Mouse (Mus musculus) adrenal gland, adult (tissue): ENCODE data around the gene Spef1.
A peak's percentile ranks its signal among the peaks of the same experiment; 100 is the strongest.

ENCODE experiments used
- DNase-seq, 2 experiments: peaks; one replicate each; pipeline ENCODE4 v3.0.0; 2022 to 2023; ENCODE audit warnings: low spot score in 1 of 2; ENCODE audit not compliant: inconsistent age in 2 of 2

The Spef1 gene

GRCm38 (mm10) chr2:131145121-131145520, 42.0 kb downstream of the Spef1 start:
- no peak for DNase-seq

- no peak for DNase-seq
Observed at GRCm38 (mm10) chr2:131143007-131143780, 43.9 kb downstream of the Spef1 start.

GRCm38 (mm10) chr2:131142592-131142991, 44.5 kb downstream of the Spef1 start:
- DNase-seq: peak; percentile 73 to 89

- peak in 1 of 2 experiments; percentile 7 for DNase-seq
Observed at GRCm38 (mm10) chr2:131141336-131141986, 45.6 kb downstream of the Spef1 start.

GRCm38 (mm10) chr2:131140533-131140905, 46.6 kb downstream of the Spef1 start:
- DNase-seq: peak in 1 of 2 experiments; percentile 3

GRCm38 (mm10) chr2:131139886-131140532, 47.1 kb downstream of the Spef1 start:
- peak in 1 of 2 experiments; percentile 4 for DNase-seq

GRCm38 (mm10) chr2:131139287-131139686, 47.8 kb downstream of the Spef1 start:
- DNase-seq: no peak

- no peak for DNase-seq
Observed at GRCm38 (mm10) chr2:131138760-131139159, 48.3 kb downstream of the Spef1 start.

- DNase-seq: peak in 1 of 2 experiments; percentile 1
Observed at GRCm38 (mm10) chr2:131138296-131138695, 48.8 kb downstream of the Spef1 start.

- peak; percentile 3 to 19 for DNase-seq
Observed at GRCm38 (mm10) chr2:131135521-131136139, 51.5 kb downstream of the Spef1 start.

- peak; percentile 4 to 18 for DNase-seq
Observed at GRCm38 (mm10) chr2:131134826-131135400, 52.2 kb downstream of the Spef1 start.

GRCm38 (mm10) chr2:131134381-131134780, 52.7 kb downstream of the Spef1 start:
- DNase-seq: peak; percentile 30 to 67

- DNase-seq: no peak
Observed at GRCm38 (mm10) chr2:131132930-131133547, 54.0 kb downstream of the Spef1 start, which contains the start of gene Gm11037. Gene Gm11037, plus strand, starts transcription at chr2:131133497.

GRCm38 (mm10) chr2:131132111-131132888, 54.8 kb downstream of the Spef1 start:
- DNase-seq: peak in 1 of 2 experiments; percentile 18

- DNase-seq: no peak
Observed at GRCm38 (mm10) chr2:131130849-131131248, 56.2 kb downstream of the Spef1 start.

GRCm38 (mm10) chr2:131129836-131130235, 57.2 kb downstream of the Spef1 start:
- DNase-seq: peak in 1 of 2 experiments; percentile 2

- DNase-seq: peak in 1 of 2 experiments; percentile 2
Observed at GRCm38 (mm10) chr2:131128636-131129157, 58.4 kb downstream of the Spef1 start.

GRCm38 (mm10) chr2:131128211-131128610, 58.9 kb downstream of the Spef1 start:
- peak; percentile 4 to 41 for DNase-seq

GRCm38 (mm10) chr2:131127161-131127730, 59.8 kb downstream of the Spef1 start, which contains the start of gene Hspa12b:
Gene Hspa12b, plus strand, starts transcription at chr2:131127280.
- DNase-seq: peak; percentile 53 to 72
